Mouse (Mus musculus): ENCODE measurements around the gene Anapc15.
A peak's percentile ranks its signal among the peaks of the same experiment; 100 is the strongest.

Anapc15 gene

DNA sequence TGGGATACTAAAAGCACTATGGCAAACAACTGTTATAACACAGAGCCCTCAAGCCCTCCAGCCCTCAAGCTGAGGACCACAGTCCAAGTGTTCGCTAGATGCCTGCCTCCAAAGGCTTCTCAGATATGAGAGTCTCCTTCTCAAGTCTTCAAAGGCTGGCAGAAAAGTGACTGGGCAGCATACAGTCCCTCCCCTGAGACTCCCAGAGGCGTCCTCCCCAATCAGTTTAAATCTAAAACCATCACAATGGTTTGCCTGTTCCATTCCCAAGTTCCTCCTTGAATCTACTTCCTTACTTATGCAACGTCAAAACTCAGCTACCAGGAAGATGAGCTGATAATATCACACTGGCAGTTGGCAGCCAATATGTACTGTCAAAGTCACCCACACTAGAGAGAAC, at the start of gene Anapc15:
Anapc15 (plus strand) TSS at position 301 of the 400 bp plus-strand sequence.
- no peak for DNase-seq (ENCODE audit: low spot score in 2 of 2)

DNA sequence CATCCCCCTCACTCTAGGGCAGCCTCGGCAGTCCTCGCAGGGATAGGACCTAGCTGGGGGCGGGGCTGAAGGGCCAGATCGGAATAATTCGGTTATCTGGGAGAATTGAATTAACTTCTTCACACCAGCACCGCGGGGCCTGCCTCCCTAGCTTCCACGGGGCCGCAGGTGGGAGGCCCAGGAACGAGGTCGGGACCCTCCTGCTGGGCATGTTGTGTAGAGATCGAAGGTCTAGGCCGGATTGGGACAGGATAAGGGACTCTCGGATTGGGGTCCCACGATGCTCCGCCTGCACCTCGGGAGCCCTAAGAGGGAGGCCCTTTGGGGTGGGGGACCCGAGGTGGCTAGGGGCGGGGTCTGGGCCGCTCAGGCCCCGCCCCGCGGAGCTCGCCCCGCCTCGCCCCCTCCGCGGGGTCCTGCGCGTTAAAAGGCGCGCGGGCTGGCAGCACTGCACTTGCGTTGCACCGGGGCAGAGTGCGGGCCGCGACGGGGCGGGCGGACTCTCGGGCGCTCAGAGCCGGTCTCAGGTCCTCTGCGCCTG, 45.6 kb upstream of the Anapc15 start, which contains the start of gene Phox2a:
Phox2a (plus strand) TSS at position 453 of the 541 bp plus-strand sequence.
- DNase-seq (ENCODE audit: low spot score in 2 of 2): no peak

- no peak for DNase-seq (ENCODE audit: low spot score in 2 of 2)
Observed at GRCm38 (mm10) chr7:101820295-101821030, 43.1 kb upstream of the Anapc15 start.

GRCm38 (mm10) chr7:101821571-101822501, 41.7 kb upstream of the Anapc15 start:
- DNase-seq (ENCODE audit: low spot score in 2 of 2): peak in 1 of 2 experiments; percentile 16

DNA sequence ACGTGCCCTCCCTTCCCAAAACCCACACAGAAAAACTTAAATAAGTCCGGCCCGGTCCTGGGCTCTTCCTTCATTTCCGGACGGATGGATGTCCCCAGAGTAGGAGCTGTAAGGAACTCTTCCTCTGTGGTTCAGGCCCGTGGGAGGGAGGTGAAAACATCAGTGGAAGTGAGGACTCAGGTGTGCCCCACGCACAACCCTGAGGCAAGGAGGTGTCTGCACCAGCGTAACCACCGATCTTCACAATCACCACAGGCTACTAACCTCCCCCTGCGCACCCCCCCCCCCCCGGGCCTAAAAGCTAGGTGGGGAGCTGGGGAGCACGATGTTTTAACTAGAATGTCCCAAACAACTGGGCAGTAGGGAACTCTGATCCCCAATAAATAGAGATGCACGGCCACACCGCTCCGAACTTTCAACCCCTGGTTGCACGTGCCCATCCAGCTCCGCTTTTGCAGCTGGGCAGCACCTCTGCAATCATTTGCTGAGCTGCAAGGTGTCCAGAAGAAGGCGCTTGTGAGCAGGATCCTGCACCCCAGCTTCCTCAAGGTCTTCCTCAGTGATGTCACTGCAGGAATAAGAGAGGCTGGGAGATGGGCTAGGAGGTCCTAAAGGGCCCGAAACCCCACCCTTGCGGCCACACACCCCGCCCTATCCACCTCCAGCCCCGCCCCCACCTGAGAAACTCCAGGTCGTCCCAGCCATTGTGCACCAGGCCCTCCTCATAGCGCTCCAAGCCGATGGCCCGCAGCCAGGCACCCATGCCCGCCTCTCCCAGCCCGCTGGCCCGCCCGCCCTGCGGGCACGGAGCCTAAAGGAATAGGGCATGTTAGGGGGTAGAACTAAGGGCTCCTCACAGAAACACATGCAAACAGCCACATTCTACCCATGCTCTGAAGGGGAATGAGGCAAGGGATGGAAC, 40.4 kb upstream of the Anapc15 start:
- no peak for DNase-seq (ENCODE audit: low spot score in 2 of 2)

GRCm38 (mm10) chr7:101823758-101824630, 39.5 kb upstream of the Anapc15 start:
- no peak for DNase-seq (ENCODE audit: low spot score in 2 of 2)

- no peak for DNase-seq (ENCODE audit: low spot score in 2 of 2)
Observed at GRCm38 (mm10) chr7:101830373-101830772, 33.1 kb upstream of the Anapc15 start.

DNA sequence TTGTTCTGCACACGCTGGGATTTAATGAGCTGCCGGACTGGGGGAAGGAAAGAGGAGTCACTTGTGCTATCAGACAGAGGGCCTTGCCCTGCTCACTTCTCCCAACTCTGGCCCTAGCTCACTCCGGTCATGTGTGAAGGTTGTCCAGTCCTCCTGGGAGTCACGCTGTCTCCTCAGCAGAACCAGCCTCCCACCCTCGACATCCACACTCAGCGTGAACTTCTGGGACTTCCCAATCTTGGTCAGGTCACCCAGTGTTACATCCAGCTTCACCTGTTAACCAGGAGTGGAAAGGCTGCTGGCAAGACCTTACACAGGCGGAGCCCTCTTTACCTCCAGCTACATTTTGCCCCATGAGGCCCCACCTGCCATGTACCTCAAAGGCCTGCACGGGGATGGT, 32.1 kb upstream of the Anapc15 start:
- DNase-seq (ENCODE audit: low spot score in 2 of 2): no peak

GRCm38 (mm10) chr7:101832372-101832771, 31.1 kb upstream of the Anapc15 start:
- DNase-seq (ENCODE audit: low spot score in 2 of 2): no peak

GRCm38 (mm10) chr7:101833352-101833751, 30.2 kb upstream of the Anapc15 start:
- no peak for DNase-seq (ENCODE audit: low spot score in 2 of 2)

- no peak for DNase-seq (ENCODE audit: low spot score in 2 of 2)
Observed at GRCm38 (mm10) chr7:101833916-101834584, 29.5 kb upstream of the Anapc15 start.

DNA sequence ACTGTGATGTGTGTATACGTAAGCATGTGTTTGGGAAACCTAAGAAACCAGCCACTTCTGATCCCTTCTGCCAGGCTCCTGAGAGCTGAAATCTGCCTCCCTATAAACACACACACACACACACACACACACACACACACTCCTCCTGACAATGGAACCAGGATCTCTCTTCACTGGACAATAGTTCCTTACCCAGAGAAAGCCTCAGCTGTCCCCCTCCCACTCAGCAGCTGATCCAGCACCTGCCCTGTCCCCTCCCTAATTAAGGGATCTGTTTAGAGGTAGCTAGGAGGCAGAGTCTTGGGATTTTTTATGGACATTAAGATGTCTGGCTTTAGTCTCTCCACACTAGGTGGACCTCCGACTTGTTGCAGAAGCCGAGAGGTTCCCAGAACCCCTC, 28.6 kb upstream of the Anapc15 start:
- DNase-seq (ENCODE audit: low spot score in 2 of 2): no peak

- no peak for DNase-seq (ENCODE audit: low spot score in 2 of 2)
Observed at GRCm38 (mm10) chr7:101835457-101836109, 27.9 kb upstream of the Anapc15 start.

GRCm38 (mm10) chr7:101836271-101837153, 27.0 kb upstream of the Anapc15 start:
- peak; percentile 53 to 56 for DNase-seq (ENCODE audit: low spot score in 2 of 2)

- no peak for DNase-seq (ENCODE audit: low spot score in 2 of 2)
Observed at GRCm38 (mm10) chr7:101837154-101837605, 26.3 kb upstream of the Anapc15 start.

- DNase-seq (ENCODE audit: low spot score in 2 of 2): peak; percentile 33 to 42
Observed at GRCm38 (mm10) chr7:101837606-101838471, 25.7 kb upstream of the Anapc15 start, which contains the start of gene Inppl1. Gene Inppl1, minus strand, starts transcription at chr7:101838229.

DNA sequence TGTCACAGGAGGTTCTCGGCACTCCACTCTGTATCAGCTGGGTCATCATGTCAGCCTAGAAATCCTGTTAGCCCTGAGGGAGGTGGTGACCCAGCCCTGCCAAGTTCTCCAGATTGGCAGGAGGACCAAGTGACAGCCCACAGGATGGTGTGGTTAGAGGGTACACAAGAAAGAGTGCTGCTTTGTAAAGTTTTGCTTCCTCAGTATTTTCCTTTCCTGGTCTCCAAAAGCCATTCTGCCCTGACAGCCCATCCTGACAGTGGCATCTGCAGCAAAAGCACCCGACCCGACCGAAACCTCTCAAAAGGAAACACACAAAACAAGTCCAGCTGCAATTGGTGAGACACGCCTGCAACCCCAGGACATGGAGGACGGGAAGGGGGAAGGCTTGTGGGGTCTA, 19.3 kb upstream of the Anapc15 start:
- no peak for DNase-seq (ENCODE audit: low spot score in 2 of 2)

Measured in spleen, postnatal 36 days (tissue).